Mouse (Mus musculus): ENCODE data around the gene Esyt2. TPM values are rescaled to one million over a fixed set of nuclear protein-coding genes. Genes with fewer than 3 reads are reported as not detected.

Esyt2 gene
- 9.9 and 10.0 TPM in 2 replicates for polyA plus RNA-seq (2015; fragmentation: Nextera tagmentation; extraction: Ambion mirVana)

DNA sequence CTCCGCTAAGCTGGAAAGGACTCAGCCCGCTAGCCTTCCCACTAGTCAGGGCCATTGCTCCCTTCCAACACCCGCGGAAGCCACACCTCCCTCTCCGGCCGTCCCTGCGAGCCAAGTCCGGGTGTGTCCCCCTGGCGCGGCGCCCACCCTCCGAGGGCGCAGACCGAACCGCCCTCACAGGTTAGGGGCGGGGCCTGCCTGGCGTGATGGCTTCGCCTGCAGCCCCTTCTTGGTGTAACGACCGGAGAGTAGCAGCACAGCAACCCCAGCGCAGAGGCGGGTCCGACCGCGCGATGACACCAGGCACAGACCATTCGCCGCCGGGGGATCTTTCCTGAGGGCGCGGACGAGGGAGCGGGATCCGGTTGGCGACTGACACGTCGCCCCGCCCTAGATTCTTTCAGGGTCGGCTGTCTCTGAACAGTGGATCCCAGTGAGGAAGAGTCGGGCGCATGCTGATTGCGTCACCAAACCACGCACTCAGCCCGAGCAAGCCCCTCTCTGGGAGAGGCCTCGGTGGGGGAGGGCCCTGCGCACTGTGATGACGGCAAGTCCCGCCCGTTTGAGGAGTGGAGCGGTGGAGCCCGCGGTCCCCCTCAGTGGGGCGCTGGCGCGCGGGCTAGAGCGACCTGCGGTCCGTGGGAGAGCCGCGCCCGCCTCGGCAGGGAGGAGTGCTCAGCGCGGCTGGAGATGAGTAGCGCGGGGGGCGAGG is at the start of gene Esyt2:
Esyt2 (plus strand) TSS at position 544 of the 712 bp plus-strand sequence.

DNA sequence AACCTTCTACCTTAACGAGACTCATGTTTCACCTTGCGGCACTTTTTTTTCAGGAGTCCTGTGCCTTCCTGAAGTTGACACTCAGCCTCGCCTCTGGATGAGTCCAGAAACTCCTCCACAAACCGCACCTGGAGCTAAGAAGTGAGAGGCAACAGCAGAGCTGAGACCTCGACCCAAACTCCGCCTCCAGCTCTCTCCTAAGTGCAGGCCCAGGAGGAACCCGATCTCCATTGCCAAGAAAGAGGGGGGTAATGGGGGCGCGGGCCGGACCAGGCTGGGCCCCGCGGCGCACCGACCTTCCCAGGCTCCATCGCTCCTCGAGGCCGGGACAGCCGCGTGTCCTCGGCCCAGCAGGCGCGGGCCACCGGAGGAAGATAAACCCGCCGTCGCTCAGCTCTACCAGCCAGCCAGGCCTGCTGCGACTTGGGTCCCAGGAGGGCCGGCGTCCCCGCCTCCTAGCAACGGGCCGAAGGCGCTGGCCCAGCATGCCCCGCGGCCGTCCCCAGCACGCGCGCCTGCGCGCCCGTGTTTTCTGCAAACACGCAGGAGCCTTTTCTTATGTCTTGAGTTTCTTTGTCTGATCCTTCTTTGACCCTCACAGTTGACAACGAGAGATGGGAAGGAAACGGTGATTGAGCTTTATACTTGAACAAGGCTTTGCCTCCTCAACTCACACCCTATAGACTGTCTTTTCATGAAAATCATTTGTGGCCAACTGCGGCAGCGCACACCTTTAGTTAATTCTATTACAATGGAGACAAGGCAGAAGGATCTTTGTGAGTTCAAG is 18.2 kb upstream of the Esyt2 start, which contains the start of gene Wdr60:
Wdr60 (minus strand) TSS at position 468 of the 787 bp plus-strand sequence.

DNA sequence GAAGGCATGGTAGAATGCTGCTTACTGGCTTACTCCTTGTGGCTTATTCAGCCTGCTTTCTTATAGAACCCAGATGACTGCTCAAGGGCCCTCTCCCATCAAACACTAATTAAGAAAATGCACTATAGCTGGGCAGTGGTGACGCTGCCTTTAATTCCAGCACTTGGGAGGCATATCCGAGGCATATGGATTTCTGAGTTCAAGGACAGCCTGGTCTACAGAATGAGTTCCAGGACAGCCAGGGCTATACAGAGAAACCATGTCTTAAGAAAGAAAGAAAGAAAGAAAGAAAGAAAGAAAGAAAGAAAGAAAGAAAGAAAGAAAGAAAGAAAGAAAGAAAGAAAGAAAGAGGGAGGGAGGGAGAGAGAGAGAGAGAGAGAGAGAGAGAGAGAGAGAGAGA is 5.9 kb upstream of the Esyt2 start, which contains the start of gene Gm11027:
Gm11027 (plus strand) TSS at position 301 of the 400 bp plus-strand sequence.

DNA sequence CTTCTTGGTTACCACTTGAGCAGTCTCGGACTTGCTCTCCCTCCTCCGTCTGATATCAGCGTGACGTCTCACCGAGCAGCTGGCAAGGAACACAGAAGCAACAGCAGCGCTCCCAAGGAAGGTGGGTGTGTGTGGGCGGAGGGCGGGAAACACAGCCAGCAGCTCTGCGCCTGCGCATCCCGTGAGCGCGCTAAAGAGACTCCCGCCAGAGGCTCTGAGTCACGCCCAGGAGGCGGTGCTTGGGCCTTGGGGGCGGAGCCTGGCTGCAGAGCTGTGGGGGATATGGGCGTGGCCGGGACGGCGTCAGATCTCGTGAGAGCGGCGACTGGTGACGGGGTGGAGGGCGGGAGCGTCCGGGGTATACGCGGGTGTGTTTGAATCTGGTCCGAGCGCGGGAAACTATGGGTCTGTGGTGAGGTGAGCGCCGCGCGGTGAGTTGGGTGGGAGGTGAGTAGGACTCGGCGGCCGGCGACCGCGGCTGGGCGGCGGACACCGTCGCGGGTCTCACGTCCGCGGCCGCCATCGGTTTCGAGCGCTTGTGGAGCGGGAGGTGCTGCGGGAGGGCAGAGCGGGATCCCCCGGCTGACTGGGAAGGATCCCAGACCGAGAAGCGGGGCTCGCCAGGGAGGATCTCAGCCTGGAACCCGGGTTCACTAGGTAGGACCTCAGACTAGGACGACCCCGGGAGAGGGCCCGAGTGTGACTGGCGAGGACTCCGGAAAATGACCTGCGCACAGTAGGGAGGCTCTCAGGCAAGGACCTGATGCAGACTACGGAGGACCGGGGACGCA is 124.2 kb downstream of the Esyt2 start, which contains the start of gene Ncapg2:
Ncapg2 (plus strand) TSS at position 358 of the 791 bp plus-strand sequence.

Small RNAs within 50 kb of the gene (microRNA-seq; reads per million reads assigned to microRNA genes)
- gene Gm23190 = 0 reads per million in 2 experiments

Other genes starting within 250 kb of the Esyt2 start
- 29.2 and 30.4 TPM in 2 replicates for gene Zfp386, start 233.5 kb upstream of the Esyt2 start, polyA plus RNA-seq (2015; fragmentation: Nextera tagmentation; extraction: Ambion mirVana)
- 0.72 and 1.3 TPM in 2 replicates for gene Vipr2, start 203.5 kb upstream of the Esyt2 start, polyA plus RNA-seq (2015; fragmentation: Nextera tagmentation; extraction: Ambion mirVana)
- 9.0 and 10.5 TPM in 2 replicates for gene Wdr60, start 18.2 kb upstream of the Esyt2 start, polyA plus RNA-seq (2015; fragmentation: Nextera tagmentation; extraction: Ambion mirVana)
- gene Gm11027, start 5.8 kb upstream of the Esyt2 start, polyA plus RNA-seq (2015; fragmentation: Nextera tagmentation; extraction: Ambion mirVana) = not detected in 2 replicates
- gene Ncapg2, start 124.2 kb downstream of the Esyt2 start, polyA plus RNA-seq (2015; fragmentation: Nextera tagmentation; extraction: Ambion mirVana) = 7.3 and 7.8 TPM in 2 replicates
- not detected in 2 replicates for gene Ptprn2, start 204.5 kb downstream of the Esyt2 start, polyA plus RNA-seq (2015; fragmentation: Nextera tagmentation; extraction: Ambion mirVana)